Mouse (Mus musculus): ENCODE data around the gene Abcb10. TPM values are rescaled to one million over a fixed set of nuclear protein-coding genes. Genes with fewer than 3 reads are reported as not detected.

Gene Abcb10
- polyA plus RNA-seq, 1 experiment from 2014 or later: 19.9 TPM

DNA sequence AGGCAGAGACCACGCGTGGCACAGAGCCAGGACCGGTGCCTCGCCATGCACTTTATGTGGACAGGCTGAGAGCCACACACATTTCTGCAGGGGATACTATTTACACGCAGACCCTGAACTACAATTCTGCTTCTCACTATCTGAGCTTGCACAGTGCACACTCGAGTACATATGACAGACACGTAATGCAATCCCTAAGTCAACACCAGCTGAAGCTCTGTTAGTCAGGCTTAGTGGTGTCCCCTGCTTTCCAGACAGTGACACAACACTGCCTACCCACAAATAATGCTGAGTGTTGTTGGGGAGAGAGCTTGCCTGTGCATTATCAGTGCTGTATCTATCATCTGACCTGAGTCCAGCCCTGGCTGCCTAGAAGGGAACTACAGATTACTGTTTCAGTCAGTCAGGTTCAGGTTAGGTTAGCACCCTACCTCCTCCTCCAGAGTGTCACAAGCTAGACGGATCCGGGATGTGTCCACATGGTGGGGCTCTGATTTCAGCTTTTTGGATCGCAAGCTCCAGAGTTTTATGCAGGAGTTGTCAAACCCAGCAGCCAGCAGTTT, 19.7 kb upstream of the Abcb10 start:
- Histone ChIP-seq H3K27ac (no peak overlapping the region), H3K4me1 (no peaks in the 10 kb centered on the region), H3K36me3 (peaks cover 72% of the 10 kb centered on the region), H3K9me3 (no peaks in the 10 kb centered on the region), H3K4me2 (replicated peaks) (no peak overlapping the region), H3K9ac (no peak overlapping the region), H3K4me3 (no peak overlapping the region), H3K27me3 (replicated peaks) (no peaks in the 10 kb centered on the region)
- WGBS: 97% methylated on average over 10 of the region's 10 CpGs
- no peak for ATAC-seq (ENCODE audit: low FRiP score, low read depth)

DNA sequence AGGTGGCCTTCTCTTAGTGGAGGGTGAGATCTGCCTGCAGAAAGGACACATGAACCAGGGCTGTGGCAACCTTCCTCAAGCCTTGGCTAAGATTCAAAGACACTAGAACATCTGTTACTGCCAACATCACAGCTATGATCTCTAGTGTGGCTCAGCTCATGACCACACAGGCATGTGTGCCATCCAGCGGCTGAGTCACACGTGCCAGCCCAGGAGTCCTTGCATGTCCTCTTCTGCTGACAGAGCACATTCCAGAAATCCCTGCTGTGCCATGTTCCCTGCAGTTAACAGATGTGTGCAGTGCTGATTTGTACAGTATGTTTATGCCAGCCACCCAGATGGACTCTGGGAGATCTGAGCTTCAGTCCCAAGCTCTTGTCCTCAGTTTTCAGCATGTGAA, 16.6 kb upstream of the Abcb10 start:
- Histone ChIP-seq H3K9ac (no peak overlapping the region), H3K4me2 (replicated peaks) (no peak overlapping the region), H3K27me3 (replicated peaks) (no peaks in the 10 kb centered on the region), H3K27ac (no peak overlapping the region), H3K4me3 (no peak overlapping the region), H3K36me3 (peaks cover 54% of the 10 kb centered on the region), H3K4me1 (no peaks in the 10 kb centered on the region), H3K9me3 (no peaks in the 10 kb centered on the region)
- 93% methylated on average over 2 of the region's 2 CpGs for WGBS
- no peak for ATAC-seq (ENCODE audit: low FRiP score, low read depth)

DNA sequence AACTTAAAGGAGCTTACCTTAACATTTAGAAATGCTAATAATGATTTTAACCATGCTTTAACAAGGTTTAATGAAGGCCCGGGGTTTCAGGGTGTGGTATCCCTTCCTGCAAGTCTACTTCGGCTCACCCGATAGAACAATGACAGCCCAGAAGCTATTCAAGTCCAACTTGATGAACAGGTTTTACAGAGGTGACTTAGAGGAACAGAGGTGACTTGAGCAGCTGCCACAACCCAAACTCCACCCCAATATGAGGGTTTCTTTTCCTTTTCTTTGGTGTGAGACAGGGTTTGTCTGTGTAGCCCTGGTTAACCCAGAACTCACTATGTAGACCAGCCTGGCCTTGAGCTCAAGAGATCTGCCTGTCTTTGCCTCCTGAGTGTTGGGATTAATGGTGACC, 11.1 kb upstream of the Abcb10 start:
- ATAC-seq (ENCODE audit: low FRiP score, low read depth): no peak
- 96% methylated on average over 3 of the region's 3 CpGs for WGBS
- H3K4me1 ChIP-seq: no peaks in the 10 kb centered on the region
- H3K27ac ChIP-seq: no peak overlapping the region
- H3K4me3 ChIP-seq: no peak overlapping the region
- peaks cover 15% of the 10 kb centered on the region for H3K36me3 ChIP-seq
- no peak overlapping the region for H3K9ac ChIP-seq
- H3K27me3 ChIP-seq (replicated peaks): no peaks in the 10 kb centered on the region
- no peaks in the 10 kb centered on the region for H3K9me3 ChIP-seq
- H3K4me2 ChIP-seq (replicated peaks): no peak overlapping the region

DNA sequence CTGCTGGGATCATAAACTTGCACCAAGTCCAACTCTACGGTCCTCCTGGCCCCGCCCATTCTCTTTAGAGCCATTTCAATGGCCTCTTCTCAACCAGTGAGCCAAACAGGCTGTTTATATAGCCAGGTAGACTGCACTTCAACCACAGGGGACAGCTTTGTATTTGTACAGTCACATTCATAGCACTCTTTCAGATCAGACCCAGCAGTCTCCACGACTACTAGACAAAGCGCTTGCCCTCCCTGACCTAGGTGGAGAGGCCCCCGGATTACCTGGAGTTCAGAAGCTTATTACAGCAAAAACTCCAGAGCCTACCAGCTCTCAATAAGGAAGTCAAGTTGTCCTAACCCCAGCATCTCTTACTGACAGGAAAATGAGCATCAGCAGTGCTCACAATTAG, 10.7 kb upstream of the Abcb10 start:
- Histone ChIP-seq H3K4me1 (no peaks in the 10 kb centered on the region), H3K27ac (no peak overlapping the region), H3K4me3 (no peak overlapping the region), H3K27me3 (replicated peaks) (no peaks in the 10 kb centered on the region), H3K9ac (no peak overlapping the region), H3K4me2 (replicated peaks) (no peak overlapping the region), H3K36me3 (peaks cover 15% of the 10 kb centered on the region), H3K9me3 (no peaks in the 10 kb centered on the region)
- ATAC-seq (ENCODE audit: low FRiP score, low read depth): no peak
- 93% methylated on average over 5 of the region's 5 CpGs for WGBS

DNA sequence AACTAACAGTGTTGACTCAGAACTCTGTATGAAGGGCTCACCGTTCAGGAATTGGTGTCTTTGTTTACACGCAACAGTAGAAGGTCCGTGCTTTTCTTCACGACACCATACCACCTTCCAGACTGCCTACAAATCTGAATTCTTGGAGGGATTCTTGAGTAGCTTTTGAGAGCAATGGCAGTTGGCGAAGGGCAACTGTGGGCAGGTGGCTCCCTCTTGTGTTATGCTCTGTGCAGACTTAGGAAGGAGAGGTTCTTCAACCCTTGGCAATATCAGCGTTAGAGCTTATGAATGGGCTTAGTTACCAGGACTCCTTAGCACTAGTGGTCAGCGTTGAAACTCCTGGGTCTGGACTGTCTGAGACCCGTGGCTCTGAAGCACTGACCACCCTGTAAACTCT, 9.7 kb upstream of the Abcb10 start:
- no peak for ATAC-seq (ENCODE audit: low FRiP score, low read depth)
- Histone ChIP-seq H3K27me3 (replicated peaks) (no peaks in the 10 kb centered on the region), H3K4me2 (replicated peaks) (no peak overlapping the region), H3K4me3 (no peak overlapping the region), H3K9me3 (no peaks in the 10 kb centered on the region), H3K36me3 (peaks cover 15% of the 10 kb centered on the region), H3K9ac (no peak overlapping the region), H3K4me1 (no peaks in the 10 kb centered on the region), H3K27ac (no peak overlapping the region)
- WGBS: 87% methylated on average over 8 of the region's 8 CpGs

DNA sequence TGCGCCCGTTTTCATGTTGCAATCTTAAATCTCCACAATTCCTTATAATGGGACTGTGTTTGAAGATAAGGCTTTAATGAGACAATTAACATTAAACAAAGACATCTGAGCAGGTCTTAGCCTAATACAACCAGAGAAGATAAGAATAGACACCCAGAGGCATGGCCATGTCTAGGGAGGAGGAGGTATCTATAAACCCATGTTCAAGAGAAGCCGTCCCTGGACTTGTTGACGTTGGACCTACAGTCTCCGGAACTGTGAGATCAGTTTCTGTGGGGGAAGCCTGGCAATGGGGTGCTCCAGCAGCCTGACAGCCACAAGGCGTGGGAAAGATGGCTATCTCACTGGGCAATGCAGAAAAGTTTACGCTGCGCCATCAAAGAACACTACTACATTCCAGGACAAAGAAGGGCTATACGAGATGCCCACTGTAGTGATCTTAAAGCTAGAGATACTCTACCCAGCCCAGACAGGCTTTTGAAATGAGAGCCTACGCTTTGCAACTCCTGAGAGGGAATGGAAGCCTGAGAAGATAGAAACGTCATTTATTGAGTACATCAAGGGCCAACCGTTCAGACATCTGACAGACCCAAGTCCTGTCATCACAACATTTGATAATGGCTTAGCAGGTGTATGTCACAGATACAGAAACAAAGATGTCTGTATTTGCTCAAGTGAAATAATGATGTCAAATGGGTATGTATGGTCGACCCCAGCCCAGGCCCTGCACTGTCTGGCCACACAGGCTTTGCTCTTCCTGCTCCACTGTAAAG, 7.5 kb upstream of the Abcb10 start:
- no peak overlapping the region for H3K4me3 ChIP-seq

DNA sequence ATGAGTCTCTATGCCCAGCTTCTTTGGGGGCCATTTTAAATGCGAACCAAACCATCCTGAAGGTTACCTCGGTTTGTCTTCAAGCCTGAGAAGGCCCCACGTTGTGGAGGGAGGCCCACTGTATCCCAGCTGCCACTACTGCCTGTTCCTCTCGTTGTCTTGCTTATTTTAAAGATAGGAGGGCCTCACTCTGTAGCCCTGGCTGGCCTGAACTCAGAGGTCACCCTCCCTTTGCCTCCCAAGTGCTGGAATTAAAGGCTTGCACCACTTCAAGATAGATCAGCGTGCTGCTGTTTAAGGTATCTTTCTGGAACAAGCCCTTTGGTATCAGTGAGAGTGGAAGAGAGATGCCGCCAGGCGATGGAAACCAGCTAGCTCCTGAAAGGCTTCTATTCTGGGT, 6.2 kb upstream of the Abcb10 start:
- 82% methylated on average over 7 of the region's 7 CpGs for WGBS
- H3K4me2 ChIP-seq (replicated peaks): no peak overlapping the region

More for the DNA sequence above, 7.5 kb upstream of the Abcb10 start:
- Histone ChIP-seq H3K4me1 (no peaks in the 10 kb centered on the region), H3K27me3 (replicated peaks) (no peaks in the 10 kb centered on the region), H3K9ac (no peak overlapping the region), H3K36me3 (peaks cover 3% of the 10 kb centered on the region; the same call in 1 of the 2 replicates), H3K27ac (no peak overlapping the region), H3K4me2 (replicated peaks) (no peak overlapping the region), H3K9me3 (no peaks in the 10 kb centered on the region)
- 89% methylated on average over 13 of the region's 13 CpGs for WGBS
- no peak for ATAC-seq (ENCODE audit: low FRiP score, low read depth)

DNA sequence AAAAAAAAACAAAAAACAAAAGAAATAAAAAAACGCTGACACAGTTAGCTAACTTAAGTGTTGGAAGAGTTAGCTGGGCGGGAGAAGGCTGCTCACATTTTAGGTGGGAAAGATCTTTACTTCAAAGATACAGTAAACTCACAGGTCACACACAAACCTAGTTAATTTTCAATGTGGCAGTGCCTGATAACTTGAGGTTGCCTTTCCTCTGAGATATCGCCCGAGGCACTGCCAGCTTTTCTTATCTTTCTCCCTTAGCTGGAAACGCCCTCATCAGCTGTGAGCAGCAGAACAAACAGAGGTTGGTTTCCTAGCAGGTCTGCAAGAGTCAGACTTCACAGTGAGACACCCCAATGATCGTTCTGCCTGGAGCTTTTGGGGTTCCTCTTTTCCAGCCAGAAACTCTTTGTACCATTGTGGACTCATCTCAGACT, 5.7 kb upstream of the Abcb10 start:
- no peaks in the 10 kb centered on the region for H3K4me1 ChIP-seq
- H3K27me3 ChIP-seq (replicated peaks): no peaks in the 10 kb centered on the region
- no peak for ATAC-seq (ENCODE audit: low FRiP score, low read depth)
- peaks cover 3% of the 10 kb centered on the region; the same call in 1 of the 2 replicates for H3K36me3 ChIP-seq
- H3K4me2 ChIP-seq (replicated peaks): no peak overlapping the region
- no peaks in the 10 kb centered on the region for H3K9me3 ChIP-seq
- WGBS: 81% methylated on average over 6 of the region's 6 CpGs
- no peak overlapping the region for H3K9ac ChIP-seq
- no peak overlapping the region for H3K27ac ChIP-seq
- H3K4me3 ChIP-seq: no peak overlapping the region

More for the DNA sequence above, 6.2 kb upstream of the Abcb10 start:
- Histone ChIP-seq H3K36me3 (peaks cover 3% of the 10 kb centered on the region; the same call in 1 of the 2 replicates), H3K27ac (no peak overlapping the region), H3K9ac (no peak overlapping the region), H3K4me1 (no peaks in the 10 kb centered on the region), H3K9me3 (no peaks in the 10 kb centered on the region), H3K4me3 (no peak overlapping the region), H3K27me3 (replicated peaks) (no peaks in the 10 kb centered on the region)
- no peak for ATAC-seq (ENCODE audit: low FRiP score, low read depth)

DNA sequence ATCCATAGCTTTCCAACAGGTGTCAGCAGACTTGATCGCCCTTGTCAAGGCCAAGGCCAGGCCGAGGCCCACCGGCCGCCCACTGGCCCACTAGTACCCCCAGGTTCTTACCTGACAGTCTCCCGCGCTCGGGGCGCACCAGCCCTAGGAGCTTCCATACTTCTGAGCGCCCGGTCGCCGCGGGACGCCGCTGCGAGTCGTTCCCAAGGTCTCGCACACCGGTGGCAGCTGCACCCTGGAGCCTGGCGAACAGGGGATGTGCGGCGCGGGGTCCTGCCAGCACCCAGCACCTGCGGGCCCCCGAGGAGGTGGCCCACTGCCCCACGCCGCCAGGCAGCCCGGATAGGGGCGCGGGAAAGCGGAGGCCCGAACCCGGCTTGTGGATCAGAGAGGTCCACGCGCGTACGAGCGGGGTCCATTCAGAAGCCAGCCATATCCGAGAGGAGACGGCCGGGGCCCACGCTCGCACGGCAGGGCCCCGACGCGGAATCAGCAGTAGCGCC, 580 bp downstream of the Abcb10 start:
- Histone ChIP-seq H3K9ac (peak overlapping the region; percentile 80), H3K27ac (peak overlapping the region; percentile 37; the same call in 1 of the 2 replicates), H3K4me3 (peak overlapping the region; percentile 82), H3K4me1 (peaks cover 10% of the 10 kb centered on the region), H3K27me3 (replicated peaks) (no peaks in the 10 kb centered on the region), H3K9me3 (no peaks in the 10 kb centered on the region), H3K36me3 (no peaks in the 10 kb centered on the region), H3K4me2 (replicated peaks) (peak overlapping the region; percentile 96)
- peak; percentile 38 for ATAC-seq (ENCODE audit: low FRiP score, low read depth)
- WGBS: under 1% methylated on average over 48 of the region's 48 CpGs

DNA sequence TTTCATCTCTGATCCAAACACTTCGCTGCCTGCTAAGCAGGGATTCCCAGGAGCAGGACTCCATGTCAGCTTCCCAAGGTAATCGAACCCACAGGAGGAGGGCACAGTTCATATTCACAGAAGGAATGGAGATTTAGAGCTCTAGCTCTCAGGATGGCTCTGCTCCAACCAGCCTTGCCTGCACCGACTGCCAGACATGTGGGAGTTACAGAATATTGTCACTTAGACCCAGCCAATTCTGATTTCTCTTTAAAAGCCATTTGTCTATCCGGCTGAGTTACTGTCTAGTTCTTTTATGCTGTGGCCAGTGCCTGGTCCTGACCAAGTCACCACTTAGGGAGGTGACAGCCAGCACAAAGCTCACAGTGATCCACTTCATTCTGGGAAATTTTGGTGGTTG, 1.2 kb downstream of the Abcb10 start:
- ATAC-seq (ENCODE audit: low FRiP score, low read depth): no peak
- Histone ChIP-seq H3K36me3 (no peaks in the 10 kb centered on the region), H3K27me3 (replicated peaks) (no peaks in the 10 kb centered on the region), H3K4me3 (no peak overlapping the region), H3K27ac (no peak overlapping the region), H3K4me2 (replicated peaks) (peak overlapping the region; percentile 96), H3K4me1 (peaks cover 10% of the 10 kb centered on the region), H3K9me3 (no peaks in the 10 kb centered on the region), H3K9ac (no peak overlapping the region)
- 59% methylated on average over 4 of the region's 4 CpGs for WGBS

DNA sequence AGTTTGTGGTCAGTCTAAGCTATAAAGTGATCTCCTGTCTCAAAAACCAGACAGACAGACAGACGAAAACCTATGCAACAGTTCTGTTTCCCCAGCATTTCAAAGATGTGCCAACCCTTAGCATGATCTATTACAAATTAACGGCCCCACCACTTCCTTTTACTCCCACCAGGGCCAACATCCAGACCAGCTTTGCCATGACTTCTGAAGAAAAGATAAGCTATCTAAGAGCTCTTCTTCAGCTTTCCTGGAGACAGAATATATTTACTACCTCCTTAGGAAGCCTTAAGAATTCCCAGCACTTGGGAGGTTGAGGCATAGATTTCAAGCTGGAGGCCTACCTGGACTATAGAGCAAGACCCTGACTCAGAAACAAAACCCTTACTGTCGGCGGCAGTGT, 2.7 kb downstream of the Abcb10 start:
- Histone ChIP-seq H3K27ac (no peak overlapping the region), H3K4me3 (no peak overlapping the region), H3K9me3 (no peaks in the 10 kb centered on the region), H3K27me3 (replicated peaks) (no peaks in the 10 kb centered on the region), H3K9ac (no peak overlapping the region), H3K4me1 (peaks cover 10% of the 10 kb centered on the region), H3K4me2 (replicated peaks) (no peak overlapping the region), H3K36me3 (no peaks in the 10 kb centered on the region)
- WGBS: 72% methylated on average over 4 of the region's 4 CpGs
- no peak for ATAC-seq (ENCODE audit: low FRiP score, low read depth)

DNA sequence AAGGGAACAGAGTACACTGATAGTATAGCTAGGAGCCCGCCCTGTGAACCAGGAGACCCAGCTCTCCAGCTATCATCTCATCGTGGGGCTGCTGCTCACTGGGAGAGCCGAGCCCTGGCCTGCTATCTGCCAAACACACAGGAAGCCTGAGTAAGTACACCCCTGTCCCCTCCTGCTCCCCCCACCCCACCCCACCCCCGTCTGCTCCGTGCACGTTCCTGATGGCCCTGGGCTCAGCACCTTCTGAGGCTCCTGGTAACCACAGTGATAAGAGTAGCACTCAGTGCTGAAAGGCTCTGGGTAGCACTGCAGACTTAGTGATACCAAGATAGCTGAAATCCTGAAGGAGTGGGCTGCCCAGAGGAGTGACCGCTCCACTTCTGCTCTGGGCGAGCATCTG, 4.0 kb downstream of the Abcb10 start:
- H3K27me3 ChIP-seq (replicated peaks): no peaks in the 10 kb centered on the region
- WGBS: 81% methylated on average over 8 of the region's 8 CpGs
- no peak overlapping the region for H3K4me2 ChIP-seq (replicated peaks)

More for the DNA sequence above, 4.0 kb downstream of the Abcb10 start:
- H3K27ac ChIP-seq: no peak overlapping the region
- no peak for ATAC-seq (ENCODE audit: low FRiP score, low read depth)
- no peaks in the 10 kb centered on the region for H3K9me3 ChIP-seq
- H3K4me3 ChIP-seq: no peak overlapping the region
- no peak overlapping the region for H3K9ac ChIP-seq
- H3K36me3 ChIP-seq: no peaks in the 10 kb centered on the region
- H3K4me1 ChIP-seq: peaks cover 10% of the 10 kb centered on the region
